Mouse (Mus musculus): ENCODE data around the gene Mt4.

GRCm38 (mm10) chr8:94179713-94180560 is 42.9 kb downstream of the Mt4 start:
- TF ChIP-seq POLR2A (IDR thresholded peaks at IDR 0.05; ENCODE audit: borderline replicate concordance, control insufficient read depth, low read depth, low read length) (no peak), CTCF (IDR thresholded peaks at IDR 0.05; ENCODE audit: control insufficient read depth, insufficient read depth, low read length) (no peak)
